Mouse (Mus musculus): ENCODE data around the gene Fam50b.

Fam50b gene

GRCm38 (mm10) chr13:34734686-34735085 lies at the start of gene Fam50b:
Fam50b (plus strand) TSS chr13:34734850.
- no peak for DNase-seq

DNA sequence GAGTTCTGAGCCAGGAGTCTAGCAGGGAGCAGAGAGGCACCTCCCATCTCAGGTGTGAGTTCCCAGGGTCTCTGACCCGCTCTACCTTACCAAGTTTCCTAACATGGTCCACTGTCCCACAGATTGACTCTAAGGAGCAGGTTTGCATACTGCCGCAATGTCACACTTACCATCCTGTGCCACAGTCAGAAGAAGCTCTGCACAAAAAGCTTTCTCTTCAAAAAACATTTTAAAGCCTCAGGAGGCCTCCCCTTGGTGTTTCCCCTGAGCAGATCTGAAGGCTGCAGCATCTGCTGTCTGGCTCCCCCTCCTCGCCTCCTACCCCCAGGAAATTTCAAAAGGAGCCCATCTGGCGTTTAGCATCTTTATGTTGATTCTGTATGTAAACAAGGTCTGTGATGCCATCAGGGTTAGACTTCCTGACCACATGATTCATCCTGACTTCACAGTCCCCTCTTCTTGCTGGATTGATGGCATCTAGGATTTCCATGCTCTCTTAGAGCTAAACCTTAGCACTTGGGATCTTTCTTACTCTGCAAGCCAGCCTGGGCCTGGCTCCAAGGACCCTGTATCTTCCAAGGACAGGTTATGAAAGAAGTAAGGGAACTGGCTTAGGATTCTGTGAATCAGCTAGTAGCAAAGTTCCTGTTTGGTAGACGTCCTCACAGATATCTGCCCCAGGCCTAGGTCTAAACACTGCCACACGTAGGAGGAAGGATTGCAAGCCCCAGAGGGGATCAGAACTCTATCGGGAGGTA lies 49.5 kb upstream of the Fam50b start:
- DNase-seq = no peak

DNA sequence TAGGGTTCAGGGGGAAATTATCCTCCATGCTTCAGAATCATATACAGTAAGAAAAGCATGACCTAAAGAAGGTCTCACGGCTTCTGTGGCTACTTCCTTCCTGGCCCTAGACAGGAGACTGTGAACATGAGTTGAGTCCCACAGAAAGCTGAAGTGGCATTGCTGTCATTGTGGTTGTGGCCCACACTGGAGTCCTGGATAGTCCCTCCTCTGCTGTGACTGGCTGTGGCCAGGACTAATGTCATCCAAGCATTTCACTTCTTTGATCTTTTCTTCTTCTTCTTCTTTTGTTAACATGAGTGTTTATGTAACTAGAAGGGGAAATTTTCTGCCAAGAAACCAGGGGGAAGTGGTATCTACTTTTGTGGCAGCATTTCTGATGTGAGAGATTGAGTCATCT lies 43.6 kb upstream of the Fam50b start:
- DNase-seq = no peak

- no peak for DNase-seq
Observed at GRCm38 (mm10) chr13:34693111-34693510, 41.5 kb upstream of the Fam50b start.

DNA sequence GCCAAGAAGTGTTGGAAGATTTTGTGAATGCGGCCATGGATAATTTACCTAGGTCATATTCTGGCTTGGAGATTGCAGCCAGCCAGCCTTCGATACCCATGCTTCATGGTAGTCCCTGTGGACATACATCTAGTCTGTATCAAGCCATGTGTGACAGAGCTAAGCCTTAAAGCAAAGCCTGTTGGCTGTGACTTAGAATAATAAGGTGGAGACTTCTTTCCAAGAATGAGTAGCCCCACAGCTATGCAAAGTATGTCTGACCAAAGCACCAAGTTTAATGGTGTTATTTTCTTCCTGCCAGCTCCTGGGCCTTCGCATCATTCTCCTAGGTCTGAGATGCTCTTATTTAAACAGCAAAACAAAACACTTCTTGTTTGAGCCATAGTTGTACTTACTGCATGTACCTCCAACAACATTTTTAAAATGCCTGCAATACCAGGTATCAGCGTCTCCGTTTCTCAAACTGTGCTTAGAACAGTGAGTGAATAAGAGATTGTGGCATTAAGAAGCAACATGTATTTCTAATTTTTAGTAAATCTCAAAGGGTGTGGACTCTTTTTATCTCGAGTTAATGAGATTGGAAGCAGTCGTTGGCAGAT lies 37.8 kb upstream of the Fam50b start:
- no peak for DNase-seq

- DNase-seq = no peak
Observed at GRCm38 (mm10) chr13:34700091-34700490, 34.6 kb upstream of the Fam50b start.

- DNase-seq = no peak
Observed at GRCm38 (mm10) chr13:34700630-34701029, 34.0 kb upstream of the Fam50b start.

DNA sequence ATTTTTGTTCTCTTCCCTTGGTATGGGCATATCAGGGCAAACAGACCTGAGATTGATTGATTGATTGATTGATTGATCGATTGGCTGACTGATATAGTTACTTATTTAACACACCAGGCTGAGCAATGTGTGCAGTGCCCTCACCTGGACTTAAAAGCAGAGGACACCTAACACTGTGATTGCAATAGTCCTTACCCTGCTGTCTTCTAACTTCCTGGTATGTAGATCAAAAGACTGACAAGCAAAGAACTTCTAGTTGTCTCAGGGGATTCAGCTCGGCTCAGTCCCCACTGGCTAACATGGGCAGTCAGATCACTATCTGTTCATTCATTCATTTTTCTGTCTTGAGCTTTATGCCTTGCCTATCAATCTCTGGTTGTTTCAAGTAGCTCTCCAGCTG lies 31.3 kb upstream of the Fam50b start:
- no peak for DNase-seq

- no peak for DNase-seq
Observed at GRCm38 (mm10) chr13:34703795-34704194, 30.9 kb upstream of the Fam50b start.

- no peak for DNase-seq
Observed at GRCm38 (mm10) chr13:34704835-34705234, 29.8 kb upstream of the Fam50b start.

DNA sequence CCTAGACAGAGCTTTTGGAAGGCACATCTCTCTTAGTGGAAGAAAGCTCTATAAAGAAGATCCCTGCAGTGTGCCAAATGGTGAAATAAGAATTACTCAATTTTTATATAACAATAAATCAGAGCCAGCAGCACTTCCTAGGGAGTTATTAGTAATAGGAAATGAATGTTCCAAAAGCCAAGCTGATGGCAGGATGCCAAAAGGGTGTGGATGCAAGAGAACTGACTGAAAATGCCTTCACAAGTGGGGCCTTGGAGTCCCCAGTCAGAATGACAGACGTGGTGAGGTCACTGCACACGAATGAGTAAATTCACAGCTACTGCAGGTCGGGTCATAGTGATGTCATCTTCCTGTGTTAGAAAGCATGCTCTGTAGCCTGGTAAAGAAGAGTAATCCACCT lies 25.7 kb upstream of the Fam50b start:
- no peak for DNase-seq

GRCm38 (mm10) chr13:34709566-34709965 lies 25.1 kb upstream of the Fam50b start:
- no peak for DNase-seq

DNA sequence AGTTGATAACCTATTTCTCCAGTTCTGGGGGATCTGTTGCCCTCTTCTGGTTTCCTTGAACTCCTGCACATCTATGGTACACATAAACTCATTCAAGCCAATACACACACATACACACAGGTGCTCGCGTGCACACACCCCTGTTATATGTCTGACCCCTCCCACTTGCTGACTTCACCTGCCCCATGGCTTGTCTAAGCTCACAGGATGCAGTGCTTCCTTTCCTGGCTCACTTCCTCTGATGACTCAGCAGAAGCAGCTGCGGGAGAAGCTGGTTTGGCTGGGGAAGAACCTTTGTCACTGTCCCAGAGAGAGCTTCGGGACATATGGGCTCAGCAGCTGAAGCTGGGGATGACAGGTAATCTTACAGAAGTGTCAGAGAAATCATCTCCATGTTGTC lies 23.2 kb upstream of the Fam50b start:
- no peak for DNase-seq

DNA sequence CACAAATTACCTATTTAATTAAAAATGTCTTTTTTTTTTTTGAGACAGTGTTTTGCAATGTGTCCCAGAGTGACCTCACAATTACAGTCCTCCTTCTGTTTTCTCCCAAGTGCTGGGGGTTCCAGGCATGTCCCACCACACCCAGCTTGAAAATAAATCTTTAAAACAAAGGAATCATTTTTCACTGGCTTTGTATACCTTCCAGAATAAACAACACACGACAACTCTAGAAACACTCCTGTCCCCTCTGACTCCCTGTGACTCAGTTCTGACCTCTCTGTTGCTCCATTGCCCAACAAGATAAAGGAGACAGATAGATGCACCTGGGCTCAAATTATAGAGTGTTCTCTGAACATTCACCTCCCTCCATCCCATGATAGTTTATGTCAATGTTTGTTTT lies 21.8 kb upstream of the Fam50b start:
- DNase-seq = no peak

DNA sequence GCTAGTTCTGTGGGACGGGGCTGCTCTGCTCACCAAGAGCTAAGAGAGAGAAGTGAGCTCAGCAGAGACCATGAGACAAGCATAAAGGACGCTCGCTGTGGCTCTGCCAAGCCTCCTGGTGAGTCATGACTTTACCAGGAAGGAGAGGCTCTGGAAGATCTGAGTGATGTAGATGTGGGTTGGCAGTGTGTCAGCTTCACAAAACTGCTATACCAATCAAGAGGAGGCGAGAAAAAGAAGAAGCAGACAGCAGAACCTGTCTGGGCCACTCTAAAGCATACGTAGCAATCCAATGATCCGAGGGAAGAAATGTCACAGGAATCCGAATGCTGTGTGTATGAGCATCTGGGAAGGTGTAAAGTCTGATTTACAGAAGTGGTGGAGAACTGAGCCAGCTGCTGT lies 19.2 kb upstream of the Fam50b start:
- DNase-seq = peak; percentile 66

- no peak for DNase-seq
Observed at GRCm38 (mm10) chr13:34724831-34725592, 9.6 kb upstream of the Fam50b start.

- DNase-seq = no peak
Observed at GRCm38 (mm10) chr13:34725800-34726476, 8.7 kb upstream of the Fam50b start.

DNA sequence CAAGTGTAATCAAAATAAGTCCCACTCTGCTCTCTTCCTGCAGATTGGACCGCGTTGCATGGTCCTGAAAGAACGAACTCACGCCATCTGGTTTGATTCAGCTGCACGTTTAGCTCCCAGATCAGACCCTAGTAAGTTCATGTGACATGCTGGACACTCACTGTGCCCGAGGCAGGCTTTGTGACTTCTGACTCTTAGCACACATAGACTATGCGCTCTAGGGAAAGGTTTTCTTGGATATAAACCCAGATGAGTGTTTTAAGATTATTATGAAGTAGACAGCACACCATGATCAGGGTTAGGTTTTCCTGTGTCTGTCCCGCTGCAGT lies 8.2 kb upstream of the Fam50b start:
- DNase-seq = no peak

DNA sequence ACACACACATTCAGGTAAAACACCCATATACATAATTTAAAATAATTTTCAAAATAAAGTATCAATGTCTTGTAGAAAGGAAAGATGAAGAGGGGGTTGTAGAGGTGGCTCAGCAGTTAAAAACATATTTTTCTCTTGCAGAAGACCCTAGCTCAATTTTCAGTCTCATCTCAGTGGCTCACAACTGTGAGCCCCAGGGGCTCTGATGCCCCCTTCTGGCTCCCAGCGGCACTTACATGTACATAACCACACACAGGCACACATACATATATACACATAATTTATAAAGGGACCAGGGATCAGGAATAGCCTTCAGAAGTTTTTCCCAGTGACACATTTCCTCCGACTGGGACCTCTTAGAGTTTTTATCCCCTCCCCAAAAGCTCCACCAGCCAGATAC lies 7.6 kb upstream of the Fam50b start:
- no peak for DNase-seq

DNA sequence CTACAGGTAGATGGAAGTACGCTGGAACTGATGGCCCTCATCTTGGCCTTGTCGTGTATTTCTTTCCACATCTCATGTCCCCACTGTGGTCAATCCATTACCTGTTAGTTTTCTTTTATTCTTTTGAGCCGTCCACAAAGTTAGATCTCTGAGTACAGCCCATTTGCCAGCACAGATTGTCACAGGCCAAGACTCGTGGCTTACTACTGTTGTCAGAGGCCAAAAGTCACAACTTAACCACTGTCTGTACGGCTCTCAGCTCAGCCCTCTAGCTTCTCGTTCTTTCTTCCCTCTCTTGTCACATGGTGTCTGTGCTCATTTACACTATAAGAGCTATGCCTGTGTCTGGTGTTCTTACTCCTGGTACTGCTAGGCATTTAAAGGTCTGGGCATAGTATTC lies 3.1 kb upstream of the Fam50b start:
- DNase-seq = no peak

GRCm38 (mm10) chr13:34733780-34734179 lies 870 bp upstream of the Fam50b start:
- DNase-seq = no peak

- DNase-seq = no peak
Observed at GRCm38 (mm10) chr13:34737968-34738698, 3.5 kb downstream of the Fam50b start.

DNA sequence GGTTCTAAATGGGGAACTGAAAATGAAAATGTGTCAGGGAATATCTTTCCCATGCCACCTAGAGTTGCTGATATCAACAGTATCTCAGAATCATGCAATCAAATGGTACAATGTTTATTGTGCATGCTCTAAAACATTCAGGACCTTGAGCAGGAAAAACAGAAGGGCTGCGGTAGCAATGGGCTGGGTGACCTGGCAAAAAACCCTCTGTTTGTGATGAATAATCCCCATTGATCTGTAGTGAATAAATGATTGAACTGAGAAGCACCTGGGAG lies 4.0 kb downstream of the Fam50b start:
- DNase-seq = no peak

Data from right cerebral cortex, postnatal 25 days (tissue).